Mouse (Mus musculus): Measurements from ENCODE around the gene Egflam.

DNA sequence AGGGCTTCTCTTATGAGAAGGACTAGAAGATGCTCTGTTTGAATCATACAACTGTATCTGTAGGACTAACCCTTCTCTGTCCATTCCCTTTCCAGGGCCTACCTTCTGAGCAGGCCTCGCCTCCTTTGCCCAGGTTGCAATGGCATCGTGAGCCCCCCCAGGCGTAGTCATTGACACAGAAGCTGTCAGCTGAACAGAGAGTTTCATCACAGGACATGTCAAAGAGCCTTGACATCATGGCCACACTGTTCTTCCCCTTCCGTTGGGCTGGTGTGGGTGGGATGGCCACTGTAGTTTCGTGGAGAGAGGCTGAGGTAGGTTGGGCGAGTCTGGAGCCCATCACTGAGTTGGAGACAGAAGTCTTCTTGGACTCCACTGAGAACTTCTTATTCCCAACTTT, 144.9 kb downstream of the Egflam start:
- TF ChIP-seq POLR2A (IDR thresholded peaks at IDR 0.05; ENCODE audit: extremely low read depth, insufficient read depth, low read length) (no peak), CTCF (IDR thresholded peaks at IDR 0.05; ENCODE audit: extremely low read depth, insufficient read depth, low read length) (no peak)

Measured in cortical plate, adult 2 months (tissue).